Mouse (Mus musculus): Measurements from ENCODE around the gene Arhgap27.

DNA sequence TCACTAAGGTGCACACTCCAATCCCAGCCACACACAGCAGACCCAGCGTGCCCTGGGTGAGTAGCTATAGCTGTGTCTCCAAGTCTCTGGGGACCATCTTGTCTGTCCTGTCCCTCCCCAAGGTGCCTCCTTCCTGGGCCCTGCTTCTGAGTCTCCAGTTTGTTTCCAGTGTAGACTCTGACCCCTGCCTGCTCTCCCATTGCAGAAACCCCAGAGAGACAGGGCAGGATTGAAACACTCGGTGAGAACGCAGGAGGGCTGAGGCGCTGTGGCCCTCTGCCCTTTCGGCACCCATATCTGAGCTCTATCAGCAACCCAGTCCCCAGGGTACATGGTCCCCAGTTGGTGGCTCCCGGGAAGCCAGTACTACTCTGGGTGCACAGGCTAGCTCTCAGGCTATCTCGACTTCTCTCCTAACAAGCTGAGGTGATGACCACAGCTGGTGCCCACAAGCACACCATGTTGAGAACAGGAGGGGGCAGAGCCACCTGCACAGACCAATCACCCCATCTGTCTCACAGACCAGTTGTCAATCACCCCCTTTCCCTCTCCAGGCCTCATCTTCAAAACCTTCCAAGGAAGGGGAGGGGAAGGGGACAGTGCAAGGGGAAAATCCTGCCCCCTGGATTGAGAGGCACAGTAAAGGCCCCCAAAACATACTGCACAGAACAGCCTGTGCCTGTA, 17.9 kb downstream of the Arhgap27 start:
- TF ChIP-seq POLR2A (IDR thresholded peaks at IDR 0.05; ENCODE audit: low read depth, low read length) (no peak), CTCF (conservative IDR thresholded peaks at IDR 0.05; ENCODE audit: insufficient read depth, insufficient read length, low read depth, low read length) (no peak)

Measured in kidney, adult 2 months (tissue).